Mouse (Mus musculus) liver, adult 2 months (tissue): ENCODE measurements around the gene Adad2.

Experiments
- CTCF ChIP-seq: fragments of 200-500 bp; IDR thresholded peaks from 2 replicates; pipeline ENCODE4 v1.5.1; 2011; ENCODE audit warnings: low read depth, low read length, control low read depth
- POLR2A ChIP-seq: fragments of 200-500 bp; IDR thresholded peaks from 2 replicates; pipeline ENCODE4 v1.6.1; 2011; ENCODE audit warnings: low read length, control low read depth; ENCODE audit not compliant: insufficient read depth; ENCODE audit errors: extremely low read depth

DNA sequence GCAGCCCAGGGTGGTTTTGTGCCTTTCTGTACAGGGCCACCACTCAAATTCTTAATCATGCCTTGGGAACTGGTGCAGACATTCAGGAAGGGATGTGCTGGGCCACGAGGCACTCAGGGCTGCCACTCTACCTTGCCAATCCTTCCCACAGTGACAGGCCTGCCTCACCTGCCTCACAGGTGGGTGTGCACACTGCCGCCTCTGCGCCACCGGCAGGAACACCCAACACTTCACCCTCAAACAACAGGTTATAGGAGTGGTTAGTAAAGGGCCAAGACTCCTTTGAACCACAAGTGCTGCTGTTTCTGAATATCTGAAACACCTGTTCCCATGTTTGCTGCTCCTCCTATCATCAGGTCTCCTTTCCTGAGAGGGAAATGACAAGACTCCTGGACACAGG, 40.1 kb upstream of the Adad2 start:
- no peak for TF ChIP-seq POLR2A
- no peak for TF ChIP-seq CTCF
